Mouse (Mus musculus): ENCODE measurements at regions not wholly inside any gene's neighbourhood (a gene's known extent, or its start where the extent isn't known, plus 50 kb on each side); places are given as distances from the start of the nearest gene placed in this dataset.

DNA sequence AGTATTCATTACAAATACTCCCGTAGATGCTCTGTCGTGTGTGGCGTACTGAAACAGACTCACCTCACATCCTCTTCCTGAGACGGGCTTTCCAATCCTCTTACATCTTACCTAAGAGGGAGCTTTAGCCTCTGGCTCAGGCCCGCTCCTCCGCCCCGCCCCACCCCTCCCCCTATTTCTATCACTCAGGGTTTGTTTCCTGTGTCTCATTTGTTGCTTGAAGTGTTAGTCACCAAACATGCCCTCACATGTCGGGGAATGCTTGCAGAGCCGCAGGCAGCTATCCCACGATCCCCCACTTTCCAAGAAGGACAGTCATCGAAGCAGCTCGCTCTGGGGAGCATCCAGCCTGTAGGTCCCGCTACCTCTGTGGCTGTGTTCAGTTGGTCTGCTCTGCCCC, 101.6 kb upstream of the Mrps10 start:
- TF ChIP-seq GATA1 (IDR thresholded peaks at IDR 0.05; ENCODE audit: low read length), result no peak
- TF ChIP-seq TAL1 (IDR thresholded peaks at IDR 0.05; ENCODE audit: low read length), result no peak
